Mouse (Mus musculus) neural tube, embryonic 11.5 days (tissue): ENCODE measurements around the gene Asf1b. TPM values are rescaled to one million over a fixed set of nuclear protein-coding genes. Genes with fewer than 3 reads are reported as not detected.

Experiments used
- ATAC-seq: fragments of 200-750 bp; cut with Nextera tagmentation; 2 replicates; pipeline ENCODE4 v1.8.0; 2017; ENCODE audit warnings: moderate number of reproducible peaks, mild to moderate bottlenecking, moderate TSS enrichment, moderate library complexity; ENCODE audit not compliant: insufficient read depth, low FRiP score, low TSS enrichment
- DNase-seq: peaks from one replicate; pipeline ENCODE4 v3.0.0-alpha.2; 2015; ENCODE audit warnings: low spot score
- H3K27ac ChIP-seq: fragments of 300-500 bp; sonication (generic); 2 replicates; pipeline ENCODE4 v1.5.1; 2014; ENCODE audit warnings: low read depth, mild to moderate bottlenecking, low read length
- H3K27me3 ChIP-seq: fragments of 300-500 bp; sonication (generic); 2 replicates; pipeline ENCODE4 v1.6.1; 2014; ENCODE audit warnings: mild to moderate bottlenecking, low read length, mixed read lengths; ENCODE audit not compliant: control insufficient read depth, insufficient read depth
- H3K36me3 ChIP-seq: fragments of 300-500 bp; sonication (generic); 2 replicates; pipeline ENCODE4 v1.6.1; 2014; ENCODE audit warnings: mild to moderate bottlenecking, low read length, moderate library complexity, mixed read lengths; ENCODE audit not compliant: control insufficient read depth, insufficient read depth
- H3K4me1 ChIP-seq: fragments of 300-500 bp; sonication (generic); 2 replicates; pipeline ENCODE4 v1.6.1; 2014; ENCODE audit warnings: low read length, mixed read lengths; ENCODE audit not compliant: control insufficient read depth, insufficient read depth
- H3K4me2 ChIP-seq: fragments of 300-500 bp; sonication (generic); 2 replicates; pipeline ENCODE4 v1.6.1; 2014; ENCODE audit warnings: low read depth, mild to moderate bottlenecking, moderate library complexity
- H3K4me3 ChIP-seq: fragments of 300-500 bp; sonication (generic); 2 replicates; pipeline ENCODE4 v1.5.1; 2014; ENCODE audit warnings: low read depth, low read length
- H3K9ac ChIP-seq: fragments of 300-500 bp; sonication (generic); 2 replicates; pipeline ENCODE4 v1.6.1; 2014; ENCODE audit warnings: mild to moderate bottlenecking, low read length
- H3K9me3 ChIP-seq: fragments of 300-500 bp; sonication (generic); 2 replicates; pipeline ENCODE4 v1.6.1; 2016; ENCODE audit warnings: low read length; ENCODE audit not compliant: control insufficient read depth
- WGBS: fragments of 180-500 bp; shearing (Covaris S2); extraction: QIAGEN DNeasy Blood & Tissue Kit; methylation state at CpG from one replicate; pipeline ENCODE4 v1.1.7; 2014; 5-methylcytosine and 5-hydroxymethylcytosine counted together
- polyA plus RNA-seq: library from polyadenylated mRNA; unstranded; fragments of >200 nt; fragmentation: Nextera tagmentation; extraction: Ambion mirVana; gene quantifications from 2 replicates; pipeline ENCODE4 v1.2.1, GENCODE M21; 2014

Asf1b gene
- polyA plus RNA-seq, 1 experiment from 2014 or later = 84.2 TPM

- ATAC-seq = no peak
Observed at GRCm38 (mm10) chr8:83941066-83941677, 14.1 kb upstream of the Asf1b start.

GRCm38 (mm10) chr8:83942446-83942845, 12.9 kb upstream of the Asf1b start:
- Histone ChIP-seq H3K9ac (no peak overlapping the region), H3K27ac (no peak overlapping the region), H3K4me3 (no peak overlapping the region), H3K4me1 (no peaks in the 10 kb centered on the region), H3K27me3 (no peaks in the 10 kb centered on the region), H3K36me3 (peaks cover 6% of the 10 kb centered on the region), H3K4me2 (no peak overlapping the region), H3K9me3 (no peaks in the 10 kb centered on the region)
- DNase-seq (no peak), ATAC-seq (no peak)
- 80% methylated on average over 1 of the region's 1 CpGs for WGBS

More at GRCm38 (mm10) chr8:83941066-83941677, 14.1 kb upstream of the Asf1b start:
- no peak overlapping the region for H3K27ac ChIP-seq
- peaks cover 8% of the 10 kb centered on the region for H3K36me3 ChIP-seq
- H3K4me1 ChIP-seq = no peaks in the 10 kb centered on the region
- no peak overlapping the region for H3K4me2 ChIP-seq
- no peak overlapping the region for H3K4me3 ChIP-seq
- 84% methylated on average over 6 of the region's 6 CpGs for WGBS
- H3K27me3 ChIP-seq = no peaks in the 10 kb centered on the region
- no peaks in the 10 kb centered on the region for H3K9me3 ChIP-seq
- DNase-seq = no peak
- no peak overlapping the region for H3K9ac ChIP-seq

- no peak overlapping the region for H3K27ac ChIP-seq
- no peaks in the 10 kb centered on the region for H3K27me3 ChIP-seq
- WGBS = 73% methylated on average over 3 of the region's 3 CpGs
- H3K4me1 ChIP-seq = no peaks in the 10 kb centered on the region
- no peaks in the 10 kb centered on the region for H3K9me3 ChIP-seq
- no peak overlapping the region for H3K4me2 ChIP-seq
- H3K36me3 ChIP-seq = no peaks in the 10 kb centered on the region
- no peak overlapping the region for H3K4me3 ChIP-seq
- H3K9ac ChIP-seq = no peak overlapping the region
- DNase-seq (no peak), ATAC-seq (no peak)
Observed at GRCm38 (mm10) chr8:83945540-83945939, 9.8 kb upstream of the Asf1b start.

- Histone ChIP-seq H3K4me2 (peak overlapping the region; percentile 52), H3K9me3 (no peaks in the 10 kb centered on the region), H3K9ac (peak overlapping the region; percentile 50), H3K4me3 (peak overlapping the region; percentile 40), H3K27me3 (no peaks in the 10 kb centered on the region), H3K4me1 (peaks cover 5% of the 10 kb centered on the region; the same call in 1 of the 2 replicates), H3K27ac (no peak overlapping the region), H3K36me3 (no peaks in the 10 kb centered on the region)
- no peak for DNase-seq
- WGBS = 2% methylated on average over 14 of the region's 14 CpGs
- no peak; the same call in 1 of the 2 replicates for ATAC-seq
Observed at GRCm38 (mm10) chr8:83954749-83955105, 580 bp upstream of the Asf1b start.

- no peaks in the 10 kb centered on the region for H3K36me3 ChIP-seq
Observed at GRCm38 (mm10) chr8:83955958-83956218, 581 bp downstream of the Asf1b start.

DNA sequence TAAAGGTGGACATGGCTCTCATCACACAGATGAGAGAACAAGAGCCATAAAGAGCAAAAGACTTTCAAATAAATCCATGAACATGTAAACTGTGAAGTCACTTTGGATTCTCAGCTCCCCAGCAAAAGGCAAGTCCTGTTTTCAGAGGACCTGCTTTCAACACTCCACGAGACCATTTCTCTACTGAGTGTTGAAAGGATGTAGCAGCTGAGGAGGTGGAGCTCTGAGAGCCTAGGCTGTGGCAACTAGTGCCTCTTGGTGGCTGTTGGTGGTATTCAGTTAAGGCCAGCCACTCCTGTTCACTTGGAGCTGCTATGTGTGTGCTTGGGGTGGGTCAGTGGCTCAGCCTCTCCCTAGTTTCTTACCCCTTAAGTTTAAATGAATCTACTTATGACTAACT, 1.5 kb downstream of the Asf1b start:
- no peak for ATAC-seq
- Histone ChIP-seq H3K36me3 (no peaks in the 10 kb centered on the region), H3K4me3 (peak overlapping the region; percentile 52), H3K4me2 (peak overlapping the region; percentile 88), H3K9ac (no peak overlapping the region), H3K9me3 (no peaks in the 10 kb centered on the region), H3K4me1 (peaks cover 5% of the 10 kb centered on the region; the same call in 1 of the 2 replicates), H3K27me3 (no peaks in the 10 kb centered on the region), H3K27ac (no peak overlapping the region)
- 38% methylated on average over 1 of the region's 1 CpGs for WGBS
- no peak for DNase-seq

More at GRCm38 (mm10) chr8:83955958-83956218, 581 bp downstream of the Asf1b start:
- H3K27ac ChIP-seq = no peak overlapping the region
- no peaks in the 10 kb centered on the region for H3K27me3 ChIP-seq
- 1% methylated on average over 15 of the region's 15 CpGs for WGBS
- H3K4me2 ChIP-seq = peak overlapping the region; percentile 88
- no peaks in the 10 kb centered on the region for H3K9me3 ChIP-seq
- peaks cover 5% of the 10 kb centered on the region; the same call in 1 of the 2 replicates for H3K4me1 ChIP-seq
- H3K4me3 ChIP-seq = peak overlapping the region; percentile 52
- peak overlapping the region; percentile 58 for H3K9ac ChIP-seq
- ATAC-seq (no peak; the same call in 1 of the 2 replicates), DNase-seq (no peak)

GRCm38 (mm10) chr8:83964015-83964765, 8.9 kb downstream of the Asf1b start:
- H3K27me3 ChIP-seq = no peaks in the 10 kb centered on the region
- ATAC-seq = no peak
- peaks cover 4% of the 10 kb centered on the region for H3K36me3 ChIP-seq
- no peak overlapping the region for H3K27ac ChIP-seq
- 88% methylated on average over 5 of the region's 5 CpGs for WGBS
- H3K4me1 ChIP-seq = no peaks in the 10 kb centered on the region
- H3K4me2 ChIP-seq = no peak overlapping the region
- no peaks in the 10 kb centered on the region for H3K9me3 ChIP-seq
- H3K9ac ChIP-seq = no peak overlapping the region
- no peak for DNase-seq
- no peak overlapping the region for H3K4me3 ChIP-seq

- Histone ChIP-seq H3K4me1 (peaks cover 4% of the 10 kb centered on the region; the same call in 1 of the 2 replicates), H3K36me3 (peaks cover 4% of the 10 kb centered on the region)
- WGBS = 93% methylated on average over 7 of the region's 7 CpGs
Observed at GRCm38 (mm10) chr8:83967701-83968100, 12.4 kb downstream of the Asf1b start.

DNA sequence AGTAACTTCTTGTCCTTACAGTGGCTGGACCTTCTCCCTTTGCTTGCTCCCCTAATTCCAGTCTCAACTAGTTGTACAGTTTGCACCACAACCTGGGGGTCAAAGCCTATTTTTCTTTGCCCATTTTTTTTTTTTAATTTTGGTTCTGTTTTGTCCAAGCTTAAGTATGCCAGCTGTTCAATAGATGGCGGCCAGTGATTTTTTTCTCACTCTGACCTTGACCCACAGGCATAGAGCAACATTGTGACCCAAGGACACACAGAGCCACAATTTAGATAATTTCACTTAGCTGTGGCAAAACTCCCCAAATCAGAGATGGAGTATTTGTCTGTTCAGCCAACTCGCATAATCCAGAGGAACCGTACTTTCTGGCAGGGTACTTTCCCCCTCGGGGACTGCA, 15.8 kb downstream of the Asf1b start:
- H3K9ac ChIP-seq = no peak overlapping the region
- no peaks in the 10 kb centered on the region for H3K9me3 ChIP-seq
- H3K4me1 ChIP-seq = peaks cover 11% of the 10 kb centered on the region
- H3K4me2 ChIP-seq = no peak overlapping the region
- peaks cover 2% of the 10 kb centered on the region for H3K36me3 ChIP-seq
- 95% methylated on average over 4 of the region's 4 CpGs for WGBS
- no peak overlapping the region for H3K4me3 ChIP-seq
- H3K27ac ChIP-seq = no peak overlapping the region
- ATAC-seq (no peak), DNase-seq (no peak)
- no peaks in the 10 kb centered on the region for H3K27me3 ChIP-seq

More at GRCm38 (mm10) chr8:83967701-83968100, 12.4 kb downstream of the Asf1b start:
- ATAC-seq (no peak), DNase-seq (no peak)
- H3K4me2 ChIP-seq = no peak overlapping the region
- H3K27ac ChIP-seq = no peak overlapping the region
- no peak overlapping the region for H3K4me3 ChIP-seq
- H3K27me3 ChIP-seq = no peaks in the 10 kb centered on the region
- no peak overlapping the region for H3K9ac ChIP-seq
- no peaks in the 10 kb centered on the region for H3K9me3 ChIP-seq
